Mouse (Mus musculus) urinary bladder, adult 2 months (tissue): Measurements from ENCODE around the gene Nrip3. TPM values are rescaled to one million over a fixed set of nuclear protein-coding genes. Genes with fewer than 3 reads are reported as not detected.

Experiments
- DNase-seq: peaks from one replicate; pipeline ENCODE4 v3.0.0; 2022; ENCODE audit warnings: low spot score
- polyA plus RNA-seq: library from polyadenylated mRNA; depleted of rRNA; stranded (reverse); fragments of >200 nt; gene quantifications from 2 replicates; pipeline ENCODE4 v1.2.3, GENCODE M21; 2012

Gene Nrip3
- polyA plus RNA-seq, 1 experiment, result 0.18 TPM

DNA sequence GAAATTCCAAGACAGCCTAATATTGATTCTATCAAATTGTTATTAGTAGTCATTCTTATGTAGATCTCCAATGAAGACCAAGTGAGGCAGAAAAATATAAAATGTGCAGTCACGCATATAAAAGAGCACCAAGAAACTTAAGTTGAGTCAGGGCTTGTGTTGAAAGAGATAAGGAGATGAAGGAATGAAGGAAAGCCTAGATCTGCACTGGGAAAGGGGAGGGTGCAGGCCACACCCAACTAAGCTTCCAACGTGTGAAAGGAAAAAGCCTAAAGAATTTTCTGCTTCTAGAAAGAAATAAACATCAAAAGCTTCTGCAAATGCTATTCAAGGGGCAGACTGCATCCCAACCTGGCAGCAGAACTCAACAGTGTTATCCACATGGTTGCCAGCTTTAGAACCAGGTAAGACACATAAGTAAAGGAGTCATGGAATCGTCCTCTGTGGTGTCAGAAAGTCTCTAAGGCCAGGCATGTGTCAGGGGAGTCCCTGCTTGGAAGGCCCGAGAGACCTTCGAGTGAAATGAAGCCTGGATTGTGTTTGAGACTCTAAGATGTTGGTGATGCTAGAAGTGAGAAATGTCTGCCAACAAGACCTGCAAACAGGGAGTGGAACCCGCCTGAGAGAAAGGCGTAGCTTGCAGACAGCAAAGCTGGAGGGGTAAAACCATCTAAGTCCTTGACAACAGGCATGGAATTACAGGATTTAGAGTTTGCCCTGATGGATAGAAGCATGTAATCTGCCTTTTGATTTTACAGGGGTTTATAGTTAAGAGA is 14.1 kb downstream of the Nrip3 start:
- no peak for DNase-seq

DNA sequence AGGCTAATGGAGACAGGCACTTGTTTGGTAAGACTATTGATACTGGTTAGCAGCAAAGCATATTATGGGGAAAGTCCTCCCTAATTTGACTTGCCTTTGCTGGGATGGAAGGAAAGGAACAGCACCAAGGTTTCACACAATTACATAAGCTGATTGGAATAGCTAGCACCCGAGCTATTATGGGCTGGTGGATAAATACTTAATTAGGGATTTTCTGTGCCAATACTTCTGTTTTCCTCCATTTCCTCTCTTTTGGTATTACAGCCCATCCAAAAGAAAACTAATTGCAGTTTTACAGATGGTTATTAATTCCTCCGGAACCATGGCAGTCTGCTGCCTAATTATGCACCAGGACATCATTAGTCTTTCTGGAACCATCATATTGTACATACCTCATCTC is 17.8 kb downstream of the Nrip3 start:
- DNase-seq, result no peak

DNA sequence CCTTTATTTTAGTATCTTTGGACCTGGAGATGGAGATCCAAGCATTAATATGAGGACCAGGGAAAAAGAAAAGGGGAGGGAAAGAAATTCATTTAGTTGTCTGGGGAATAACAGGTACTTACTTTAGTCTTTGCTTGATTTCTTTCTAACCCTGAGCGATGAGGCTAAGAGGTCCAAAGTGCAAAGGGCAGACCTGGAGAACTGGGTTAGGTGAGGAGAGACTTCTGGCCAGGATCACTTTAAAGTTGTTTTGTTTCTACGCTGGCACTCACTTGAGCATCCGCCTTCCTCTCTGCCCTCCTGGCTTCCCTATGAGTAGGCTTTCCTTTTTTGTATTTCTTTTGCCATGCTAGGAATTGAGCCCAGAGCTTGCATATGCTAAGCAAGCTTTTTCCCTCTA is 25.5 kb downstream of the Nrip3 start:
- no peak for DNase-seq

DNA sequence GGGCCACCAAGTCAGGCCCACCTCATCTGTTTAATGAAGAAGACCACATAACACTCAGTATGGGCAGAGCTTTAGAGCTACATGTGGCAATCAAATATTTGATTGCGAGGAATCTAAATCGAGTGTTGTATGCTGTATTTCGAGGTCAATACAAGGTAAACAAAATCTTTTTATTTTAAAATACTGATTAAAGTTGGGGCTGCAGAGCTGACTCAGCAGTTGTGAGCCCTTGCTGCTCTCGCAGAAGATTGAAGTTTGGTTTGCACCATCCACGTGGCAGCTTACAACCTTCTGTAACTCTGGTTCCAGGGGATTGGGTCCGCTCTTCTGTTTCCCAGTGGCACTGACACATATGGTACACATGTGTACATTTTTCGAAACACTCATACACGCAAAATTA is 27.8 kb downstream of the Nrip3 start:
- DNase-seq, result no peak

DNA sequence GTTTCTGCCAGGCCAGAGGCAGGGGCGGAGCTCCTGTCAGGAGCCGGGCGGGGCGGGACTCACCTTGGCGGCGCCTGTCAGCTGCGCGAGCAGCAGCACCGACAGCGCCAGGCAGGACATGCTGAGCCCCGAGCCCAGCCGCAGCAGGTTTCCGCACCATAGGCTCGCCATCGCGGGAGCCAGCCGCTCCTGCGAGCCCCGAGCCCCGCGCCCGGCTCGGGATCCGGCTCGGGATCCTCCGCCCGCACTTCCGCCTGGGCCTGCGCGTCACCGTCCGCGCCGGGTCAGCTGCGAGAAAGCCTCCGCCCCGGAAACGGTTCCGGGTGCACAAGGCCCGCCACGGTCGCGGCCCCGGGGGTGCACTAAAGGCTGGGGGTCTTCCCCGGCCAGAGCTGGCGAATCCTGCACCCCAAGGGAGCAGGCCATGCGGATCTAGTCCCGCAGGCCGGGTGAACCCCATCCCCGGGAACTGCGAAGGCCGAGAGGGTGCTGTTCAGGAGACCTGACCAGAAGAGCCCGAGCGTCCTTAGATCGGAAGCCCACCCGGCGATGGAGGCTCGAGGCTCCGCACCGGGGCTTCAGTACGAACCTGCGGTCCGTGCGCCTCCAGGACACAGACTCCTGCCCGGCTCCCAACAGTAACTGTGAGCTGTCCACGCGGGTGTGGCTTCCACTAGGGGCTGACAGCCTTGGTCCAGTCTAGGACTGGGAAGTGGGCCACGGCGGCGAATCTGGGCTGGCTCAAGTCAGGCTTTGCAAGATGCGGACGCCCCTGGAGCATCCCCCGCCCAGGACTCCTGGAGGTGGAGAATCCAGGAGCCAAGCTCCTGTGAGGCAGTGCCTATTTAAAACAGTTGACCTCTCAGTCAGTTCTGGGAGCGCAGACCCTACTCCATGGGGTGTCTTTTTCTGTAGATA is 29.6 kb downstream of the Nrip3 start, which contains the start of gene Tmem9b:
Gene Tmem9b, minus strand, starts transcription at position 868 of the 918 bp plus-strand sequence.
- peak; percentile 89 for DNase-seq

DNA sequence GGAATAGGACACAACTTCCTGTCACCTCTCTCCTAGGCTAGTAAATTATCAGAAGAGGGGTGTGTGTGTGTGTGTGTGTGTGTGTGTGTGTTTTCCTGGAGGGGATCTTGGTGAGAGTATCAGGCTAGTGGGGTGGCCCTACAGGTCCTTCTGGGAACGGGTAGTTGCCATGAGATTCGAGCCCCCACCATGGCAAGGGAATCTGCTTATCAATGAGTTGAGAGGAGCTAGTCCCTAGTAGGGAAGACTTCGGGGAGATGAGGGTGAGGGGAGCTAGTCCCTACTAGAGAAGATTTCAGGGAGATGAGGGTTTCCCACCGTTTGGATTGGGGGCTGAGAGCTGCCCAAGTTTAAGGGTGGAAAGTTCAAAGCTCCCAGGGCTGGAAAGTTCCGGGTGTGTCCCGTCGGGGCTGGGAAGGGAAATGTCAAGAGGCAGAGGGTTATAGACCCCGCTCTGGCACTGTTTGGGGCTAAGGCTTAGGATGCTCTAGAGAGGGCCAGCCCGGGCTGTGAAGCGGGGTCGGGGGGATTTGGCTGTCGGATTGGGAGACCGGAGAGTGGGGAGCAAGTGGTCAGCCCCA is 30.3 kb downstream of the Nrip3 start:
- DNase-seq, result no peak

GRCm38 (mm10) chr7:109747747-109748146 is 34.1 kb downstream of the Nrip3 start:
- DNase-seq, result no peak

- no peak for DNase-seq
These were observed 40.1 kb downstream of the Nrip3 start for GRCm38 (mm10) chr7:109741703-109742102.

DNA sequence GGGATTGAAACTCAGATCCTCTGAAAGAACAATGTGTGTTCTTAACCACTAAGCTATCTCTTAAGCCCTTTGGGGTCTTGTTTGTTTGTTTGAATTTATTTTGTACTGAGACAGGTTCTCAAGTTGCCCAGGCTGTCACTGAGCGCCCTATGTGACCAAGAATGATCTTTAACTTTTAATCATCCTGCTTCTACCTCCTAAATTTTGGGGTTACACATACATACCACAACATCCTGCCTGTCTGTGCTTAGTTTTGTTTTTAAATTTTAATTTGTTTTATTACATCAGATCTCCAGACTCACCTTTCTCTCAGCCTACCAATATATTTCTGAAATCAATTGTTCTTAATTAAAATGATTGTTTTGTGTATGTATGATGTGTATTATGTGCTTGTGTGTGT is 40.8 kb downstream of the Nrip3 start:
- DNase-seq, result no peak

DNA sequence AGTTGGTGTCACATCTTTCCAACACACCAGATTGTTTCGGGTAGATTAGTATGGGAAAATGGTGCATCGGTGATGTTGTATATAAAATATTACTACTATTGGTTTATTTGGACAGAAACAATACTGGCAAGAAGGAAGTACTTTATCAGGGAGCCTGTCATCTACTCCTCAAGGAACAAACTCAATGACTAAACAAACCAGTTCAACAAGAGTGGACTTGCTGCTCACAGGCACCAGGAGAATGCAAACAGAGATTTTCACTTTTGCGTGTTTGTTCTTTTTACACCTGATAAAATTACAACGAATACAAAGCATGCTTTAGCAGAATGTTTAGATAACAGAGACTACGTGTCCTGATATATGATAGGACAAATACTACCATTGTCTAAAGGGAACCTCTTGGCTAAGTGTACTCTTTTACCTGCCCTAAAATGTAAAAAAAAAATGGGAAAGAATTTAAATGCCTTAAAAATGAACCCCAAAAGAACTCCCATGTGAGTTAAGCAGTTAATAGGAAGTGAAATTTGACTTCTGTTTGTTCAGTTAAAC is 41.9 kb downstream of the Nrip3 start:
- no peak for DNase-seq

DNA sequence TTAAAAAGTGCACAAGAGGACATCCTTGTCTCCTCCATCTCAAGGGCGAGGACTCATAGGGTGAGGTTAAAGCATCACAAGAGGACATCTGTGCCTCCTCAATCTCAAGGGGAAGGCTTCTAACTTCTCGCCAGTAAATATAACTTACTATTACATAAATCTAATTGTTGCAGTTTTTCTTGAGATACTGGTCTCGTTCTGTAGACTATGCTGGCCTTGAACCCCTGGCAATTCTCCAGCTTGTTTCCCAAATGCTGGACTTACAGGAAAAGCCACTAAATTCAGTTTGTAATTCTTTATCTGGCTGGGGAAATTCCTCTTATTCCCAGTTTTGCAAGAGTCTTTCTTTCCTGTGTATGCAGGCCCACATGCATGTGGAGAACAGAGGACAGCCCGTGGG is 47.0 kb downstream of the Nrip3 start:
- DNase-seq, result no peak

DNA sequence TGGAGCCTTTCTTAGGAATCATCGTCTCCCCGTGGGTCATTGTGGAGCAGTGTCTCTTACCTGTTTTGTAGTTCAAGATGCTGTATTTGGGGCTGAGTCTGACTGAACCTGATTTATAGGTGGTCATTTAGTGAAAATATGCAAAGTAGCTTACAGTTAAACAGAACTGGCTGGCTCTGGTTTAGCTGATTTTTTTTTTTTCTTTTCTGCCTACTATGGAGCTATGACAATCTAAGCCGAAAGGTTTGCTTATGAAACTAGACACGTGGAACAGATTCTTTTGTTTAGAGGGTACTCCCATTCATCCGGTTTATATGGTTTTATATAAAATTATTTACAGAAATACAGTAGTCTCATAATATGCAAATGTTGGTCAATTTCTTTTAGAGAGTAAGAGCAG is 50.2 kb downstream of the Nrip3 start, which contains the start of gene Ascl3:
Gene Ascl3, minus strand, starts transcription at position 101 of the 400 bp plus-strand sequence.
- DNase-seq, result no peak

GRCm38 (mm10) chr7:109723697-109724096 is 58.1 kb downstream of the Nrip3 start, which contains the start of gene BC051019:
BC051019 (minus strand) TSS chr7:109723850.
- DNase-seq, result no peak

GRCm38 (mm10) chr7:109723114-109723513 is 58.7 kb downstream of the Nrip3 start:
- no peak for DNase-seq

GRCm38 (mm10) chr7:109722618-109723017 is 59.2 kb downstream of the Nrip3 start:
- no peak for DNase-seq

DNA sequence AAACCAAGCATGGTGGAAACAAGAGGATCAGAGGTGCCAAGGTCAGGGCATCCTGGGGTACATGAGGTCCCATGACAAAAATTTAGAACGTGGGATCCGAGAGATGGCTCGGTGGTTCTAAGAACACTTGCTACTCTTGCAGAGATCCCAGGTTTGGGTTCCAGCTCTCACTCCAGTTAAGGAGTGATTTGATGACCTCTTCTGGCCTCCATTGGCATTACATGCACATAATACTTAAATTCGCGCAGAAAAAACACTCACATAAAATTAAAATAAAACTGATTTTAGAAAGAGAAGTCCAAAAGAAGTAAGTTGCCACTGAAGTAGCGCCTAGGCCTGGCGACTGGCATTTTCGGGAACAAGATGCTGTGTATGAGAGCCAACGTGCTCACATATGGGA is 62.5 kb downstream of the Nrip3 start:
- DNase-seq, result no peak

- DNase-seq, result no peak
These were observed 68.3 kb downstream of the Nrip3 start for GRCm38 (mm10) chr7:109713434-109713982.

DNA sequence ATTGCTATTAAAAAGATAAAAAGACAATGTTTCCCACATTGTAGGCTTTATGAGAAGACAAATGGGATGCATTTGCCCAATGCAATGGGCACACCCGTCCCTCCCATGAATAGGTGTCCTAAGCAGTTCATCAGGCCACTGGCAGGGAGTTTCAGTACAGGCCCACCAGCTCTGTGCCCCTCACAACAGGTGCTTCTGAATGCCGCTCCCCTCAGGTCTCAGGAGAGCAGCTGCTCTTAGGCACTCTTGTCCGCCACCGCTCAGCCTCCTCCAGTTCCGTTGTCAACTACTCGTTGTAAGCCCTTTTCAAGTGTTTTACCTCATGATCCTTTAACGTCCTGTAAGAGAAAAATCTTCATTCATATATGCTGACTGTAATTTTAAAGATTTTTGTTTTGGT is 69.6 kb downstream of the Nrip3 start:
- DNase-seq, result no peak

- DNase-seq, result no peak
These were observed 71.8 kb downstream of the Nrip3 start for GRCm38 (mm10) chr7:109710069-109710468.

GRCm38 (mm10) chr7:109708961-109709382 is 72.9 kb downstream of the Nrip3 start:
- DNase-seq, result no peak
